Mouse (Mus musculus): ENCODE measurements around the gene Spag16. TPM values are rescaled to one million over a fixed set of nuclear protein-coding genes. Genes with fewer than 3 reads are reported as not detected.
A peak's percentile ranks its signal among the peaks of the same experiment; 100 is the strongest.

Spag16 gene
- total RNA-seq, 2 experiments from 2014 or later, result not detected

- no peak for DNase-seq (ENCODE audit: low spot score in 2 of 2)
Observed at GRCm38 (mm10) chr1:70082208-70082878, 255.6 kb downstream of the Spag16 start.

DNA sequence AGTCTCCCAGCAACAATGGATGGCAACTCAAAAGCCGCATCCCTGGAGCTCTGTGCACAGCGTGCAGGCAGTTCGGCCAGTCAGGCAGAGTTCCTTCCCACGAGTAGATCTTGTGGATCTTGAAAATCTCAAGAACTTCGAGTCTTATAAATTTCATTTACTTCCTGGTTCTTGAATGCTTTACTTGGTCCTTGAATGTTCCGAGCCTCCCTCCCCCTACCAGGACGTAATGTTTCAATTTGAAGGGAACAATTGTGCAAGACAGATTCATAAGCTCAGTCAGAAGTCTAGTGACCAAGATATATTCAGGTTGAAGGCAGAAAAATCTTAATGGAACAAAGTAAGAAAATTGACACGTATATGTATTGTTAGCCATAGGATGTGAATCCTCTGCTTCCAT is 277.9 kb downstream of the Spag16 start:
- DNase-seq (ENCODE audit: low spot score in 2 of 2), result no peak

DNA sequence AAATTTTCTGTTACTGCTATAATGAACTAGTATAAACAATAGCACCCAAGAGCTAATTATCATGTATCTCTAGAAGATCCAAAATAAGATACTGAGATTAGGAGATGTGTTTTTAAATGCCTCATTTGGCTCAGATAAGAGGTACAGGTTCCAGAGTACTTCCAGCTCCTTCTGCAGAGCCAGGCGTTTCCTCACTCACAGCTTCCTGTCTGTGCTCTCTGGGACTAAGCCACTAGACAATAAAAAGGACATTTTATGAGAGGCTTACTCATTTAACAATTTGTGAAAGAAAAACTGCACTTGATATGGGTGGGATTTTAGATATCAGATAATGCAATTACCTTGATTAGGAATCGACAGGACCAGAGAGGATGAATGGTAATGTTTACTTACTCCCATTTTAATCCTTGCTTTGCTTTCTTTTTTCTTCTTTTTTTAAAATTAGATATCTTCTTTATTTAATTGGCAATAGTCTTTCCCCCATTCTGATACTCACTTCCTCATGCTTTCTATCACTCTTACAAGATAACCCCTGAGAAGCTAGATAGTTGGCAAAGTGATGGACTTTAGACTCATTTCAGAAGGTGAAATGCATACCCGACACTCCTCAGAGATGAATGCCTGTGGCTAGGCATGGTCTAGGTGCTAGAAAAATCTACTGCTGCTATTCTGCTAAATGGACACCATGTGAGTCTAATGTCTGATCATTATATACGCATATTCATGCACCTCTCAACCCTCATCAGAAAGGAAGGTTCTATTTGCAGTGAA is 289.6 kb downstream of the Spag16 start:
- no peak for DNase-seq (ENCODE audit: low spot score in 2 of 2)

- DNase-seq (ENCODE audit: low spot score in 2 of 2), result peak in 1 of 2 experiments; percentile 9
Observed at GRCm38 (mm10) chr1:70128035-70128434, 301.3 kb downstream of the Spag16 start.

GRCm38 (mm10) chr1:70135547-70135946 is 308.8 kb downstream of the Spag16 start:
- no peak for DNase-seq (ENCODE audit: low spot score in 2 of 2)

DNA sequence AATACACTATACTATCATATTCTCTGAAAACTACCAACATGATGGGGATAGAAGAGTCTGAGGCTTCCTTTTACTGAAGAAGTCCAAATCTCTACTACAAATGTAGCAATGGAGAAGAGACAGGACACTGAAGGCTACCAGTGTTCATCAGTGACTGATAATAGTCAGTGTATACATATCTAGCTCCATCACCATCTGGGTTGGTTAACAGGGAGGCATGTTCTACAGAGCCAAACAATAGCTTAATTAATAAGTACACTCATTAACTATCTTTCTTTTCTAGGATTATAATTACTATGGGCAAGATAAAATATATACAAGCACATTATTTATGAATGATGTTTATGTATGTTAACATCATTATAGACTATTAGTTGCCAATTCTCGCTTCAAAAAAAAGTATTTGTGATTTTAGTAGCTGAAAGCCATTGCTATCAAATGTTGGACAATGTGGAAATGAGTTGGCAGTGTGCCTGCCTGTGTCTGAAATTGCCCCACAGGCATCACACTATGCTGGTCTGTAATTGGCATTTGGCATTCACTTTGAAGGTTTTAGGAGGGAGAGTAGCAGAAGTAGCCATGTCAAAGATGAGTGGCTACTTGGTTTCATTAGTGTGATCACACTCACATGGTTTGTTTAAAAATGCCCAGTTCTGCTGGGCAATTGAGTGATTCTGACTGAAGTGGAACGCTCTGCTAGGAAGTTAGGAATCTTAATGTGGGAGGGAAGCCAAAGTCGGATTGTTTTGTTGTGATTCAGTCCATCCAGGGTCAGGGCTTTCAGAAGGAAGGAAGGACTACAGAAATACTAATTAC is 338.8 kb downstream of the Spag16 start:
- no peak for DNase-seq (ENCODE audit: low spot score in 2 of 2)

DNA sequence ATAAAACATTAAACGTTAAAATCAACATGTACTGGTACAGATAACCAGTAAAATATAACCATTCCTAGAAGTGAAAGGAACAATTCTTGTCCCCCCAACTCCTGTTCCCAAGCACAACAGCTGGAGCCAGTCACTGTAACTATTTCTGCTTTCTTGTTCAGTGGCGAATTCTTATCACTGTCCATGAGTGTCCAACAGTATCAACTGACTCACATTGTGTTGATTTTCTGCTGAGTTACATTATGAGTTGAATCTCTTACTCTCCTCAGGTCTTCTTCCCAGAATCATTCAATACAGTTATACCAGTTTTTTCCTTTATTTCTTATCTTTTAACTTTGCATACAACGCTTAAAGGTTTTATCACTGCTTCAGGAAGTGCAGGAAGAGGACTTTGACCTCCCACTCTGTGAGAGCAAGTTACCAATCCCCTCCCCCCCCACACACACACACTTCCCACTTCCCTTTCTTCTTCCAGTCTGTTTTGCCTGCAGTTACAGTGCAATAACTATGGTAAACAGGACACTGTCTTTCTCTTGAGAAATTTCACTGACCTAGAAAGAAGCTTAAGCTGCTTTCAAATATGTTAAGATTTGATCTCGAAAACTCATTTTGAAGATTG is 353.5 kb downstream of the Spag16 start:
- no peak for DNase-seq (ENCODE audit: low spot score in 2 of 2)

DNA sequence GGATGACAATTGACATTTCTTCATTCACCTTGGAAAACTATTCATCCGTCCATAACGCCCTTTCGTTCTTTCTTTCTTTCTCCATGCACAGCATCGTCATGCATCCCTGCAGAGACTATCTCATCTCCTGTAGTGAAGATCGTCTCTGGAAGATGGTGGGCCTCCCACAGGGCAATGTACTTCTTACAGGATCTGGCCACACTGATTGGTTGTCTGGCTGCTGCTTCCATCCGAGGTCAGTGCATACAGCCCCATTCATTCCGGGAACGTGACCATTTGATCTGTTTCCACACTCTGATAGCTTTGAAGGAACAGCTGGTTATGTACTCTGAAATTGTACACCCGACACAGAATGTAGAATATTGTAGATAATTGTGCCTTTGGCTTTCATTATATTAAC is 438.0 kb downstream of the Spag16 start:
- no peak for DNase-seq (ENCODE audit: low spot score in 2 of 2)

DNA sequence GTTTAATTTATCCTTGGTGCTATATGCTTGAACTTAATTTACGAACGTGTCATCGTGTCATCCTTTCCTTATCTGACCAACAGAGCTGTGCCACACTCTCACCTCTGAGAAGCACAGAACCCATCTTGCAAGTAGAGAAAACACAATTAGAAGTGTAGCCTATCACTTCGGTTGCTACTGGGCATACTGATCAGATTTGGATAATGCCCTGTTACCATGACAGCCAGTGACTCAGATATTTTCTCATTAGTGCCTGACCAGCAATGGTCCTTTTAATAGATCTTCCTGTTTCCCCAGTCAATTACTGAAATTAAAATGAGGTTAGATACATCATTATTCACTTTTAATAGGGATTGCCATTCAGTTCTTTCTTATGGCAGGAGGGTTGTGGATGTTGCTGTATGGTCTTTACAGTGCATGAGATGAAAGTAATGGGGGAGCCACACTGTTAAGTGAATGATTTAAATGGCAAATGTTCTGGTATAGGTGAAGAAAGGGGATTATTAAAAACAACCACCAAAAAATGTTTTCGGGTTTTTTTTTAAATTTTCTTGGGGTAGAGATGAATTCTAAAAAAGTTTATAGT is 439.2 kb downstream of the Spag16 start:
- DNase-seq (ENCODE audit: low spot score in 2 of 2), result no peak

- DNase-seq (ENCODE audit: low spot score in 2 of 2), result no peak
Observed at GRCm38 (mm10) chr1:70270139-70270538, 443.4 kb downstream of the Spag16 start.

DNA sequence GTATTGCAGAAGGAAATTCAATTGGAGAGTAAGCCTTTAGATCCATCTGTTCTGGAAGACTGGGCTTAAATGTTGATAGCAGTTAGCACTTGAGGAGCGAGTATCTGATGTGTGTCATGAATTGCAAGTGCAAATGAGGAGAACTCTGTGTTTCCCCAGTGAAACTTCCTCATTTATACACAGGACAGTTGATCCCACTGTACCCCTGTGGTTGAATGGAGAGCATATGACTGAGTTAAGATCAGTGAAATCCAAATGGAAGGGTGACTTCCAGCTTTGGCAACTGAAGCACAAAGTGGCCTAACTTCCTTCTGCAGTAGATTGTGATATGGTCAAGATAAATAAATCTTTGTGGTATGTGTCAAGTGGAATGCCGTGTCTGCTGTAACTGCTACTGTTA is 446.0 kb downstream of the Spag16 start:
- DNase-seq (ENCODE audit: low spot score in 2 of 2), result no peak

- DNase-seq (ENCODE audit: low spot score in 2 of 2), result no peak
Observed at GRCm38 (mm10) chr1:70279296-70279695, 452.5 kb downstream of the Spag16 start.

GRCm38 (mm10) chr1:70283388-70283787 is 456.6 kb downstream of the Spag16 start:
- DNase-seq (ENCODE audit: low spot score in 2 of 2), result no peak

DNA sequence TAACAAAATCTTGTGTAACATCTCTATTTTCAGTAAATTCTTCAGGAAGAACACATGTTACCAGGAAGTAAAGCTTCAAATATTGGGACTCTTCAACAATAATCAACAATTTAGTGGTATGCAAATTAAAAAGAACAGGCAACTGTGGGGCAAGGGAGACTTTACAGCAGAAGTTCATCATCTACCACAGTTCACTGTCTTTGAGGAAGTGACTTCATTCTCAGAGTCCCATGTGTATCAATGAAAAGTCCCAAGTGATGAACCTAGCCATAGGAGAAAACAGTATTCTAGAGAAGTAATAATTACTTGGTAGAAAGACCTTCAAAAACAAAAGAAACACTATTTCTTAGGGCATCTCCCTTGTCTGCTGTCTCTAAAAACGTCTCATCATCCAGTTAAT is 457.4 kb downstream of the Spag16 start:
- DNase-seq (ENCODE audit: low spot score in 2 of 2), result no peak

GRCm38 (mm10) chr1:70316128-70316765 is 489.5 kb downstream of the Spag16 start:
- no peak for DNase-seq (ENCODE audit: low spot score in 2 of 2)

DNA sequence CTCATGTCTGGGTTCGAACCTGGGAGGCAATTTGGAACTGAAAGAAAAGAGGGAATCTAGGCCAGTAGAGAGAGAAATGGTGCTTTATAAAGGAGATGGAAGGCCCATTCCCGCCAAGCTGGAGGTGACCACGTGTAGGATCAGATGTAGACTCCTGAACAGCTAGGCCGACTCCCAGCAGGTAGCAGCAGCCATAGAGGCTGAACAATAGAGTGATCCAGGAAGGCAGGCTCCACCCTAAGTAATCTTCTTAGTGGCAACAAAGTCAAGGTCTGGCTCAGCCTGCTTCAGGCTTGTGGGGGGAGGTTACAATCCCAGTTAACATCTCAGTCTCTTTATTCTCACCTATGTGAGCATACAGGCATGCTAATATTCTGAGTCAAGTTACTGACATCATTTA is 494.2 kb downstream of the Spag16 start:
- DNase-seq (ENCODE audit: low spot score in 2 of 2), result no peak

- no peak for DNase-seq (ENCODE audit: low spot score in 2 of 2)
Observed at GRCm38 (mm10) chr1:70346179-70346578, 519.4 kb downstream of the Spag16 start.

DNA sequence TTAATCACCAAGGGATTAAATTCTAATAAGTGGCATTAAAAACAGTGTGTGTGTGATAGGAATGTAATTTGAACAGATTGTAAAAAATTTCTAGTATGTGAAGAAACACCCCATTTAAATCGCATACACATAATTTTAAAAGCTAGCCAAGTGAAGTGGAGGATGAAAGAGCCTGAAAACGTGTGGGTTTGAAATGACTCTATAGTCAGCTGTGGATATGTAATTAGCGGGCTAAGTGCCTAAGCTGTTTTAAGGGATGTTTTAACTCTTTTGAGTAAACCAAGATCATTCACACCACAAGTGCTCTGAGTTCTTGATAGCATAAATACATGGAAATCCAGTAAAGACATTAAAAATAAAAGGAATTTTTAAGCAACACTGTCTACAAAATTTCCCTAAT is 524.6 kb downstream of the Spag16 start:
- no peak for DNase-seq (ENCODE audit: low spot score in 2 of 2)

GRCm38 (mm10) chr1:70354014-70354413 is 527.2 kb downstream of the Spag16 start:
- DNase-seq (ENCODE audit: low spot score in 2 of 2), result no peak

- DNase-seq (ENCODE audit: low spot score in 2 of 2), result peak in 1 of 2 experiments; percentile 8
Observed at GRCm38 (mm10) chr1:70371721-70372120, 545.0 kb downstream of the Spag16 start.

- no peak for DNase-seq (ENCODE audit: low spot score in 2 of 2)
Observed at GRCm38 (mm10) chr1:70380096-70380495, 553.3 kb downstream of the Spag16 start.
